Mouse (Mus musculus) adrenal gland, postnatal 25 days (tissue): ENCODE results near the gene Clca3a1. TPM values are rescaled to one million over a fixed set of nuclear protein-coding genes. Genes with fewer than 3 reads are reported as not detected.
A peak's percentile ranks its signal among the peaks of the same experiment; 100 is the strongest.
"Not testable (repeated sequence)": the region's sequence is repeated elsewhere in the genome, so short reads cannot be mapped to it uniquely, and the experiment has no call there.

ENCODE experiments used
- DNase-seq: peaks from one replicate; pipeline ENCODE4 v3.0.0; 2021; ENCODE audit warnings: mixed read lengths
- long read RNA-seq: library from polyadenylated mRNA; stranded (forward); transcript quantifications from one replicate; pipeline ENCODE4 v2.0.0, GENCODE M21; 2021
- total RNA-seq: library from RNA; stranded (reverse); gene quantifications from 2 replicates; pipeline ENCODE4 v1.2.3, GENCODE M21; 2021

The Clca3a1 gene
- 9.2 TPM in 2 replicates for total RNA-seq
- long read RNA-seq, partial matches to known transcripts: 1 of 3 reads
- long read RNA-seq, other reads (novel, unspliced or antisense): 0 of 3 reads

GRCm38 (mm10) chr3:144760592-144761309, at the start of gene Clca3a1:
Clca3a1 (minus strand) TSS chr3:144760977.
- DNase-seq: no peak

- DNase-seq: not testable (repeated sequence)
Observed at GRCm38 (mm10) chr3:144808153-144808925, 47.6 kb upstream of the Clca3a1 start.

GRCm38 (mm10) chr3:144806626-144807025, 45.8 kb upstream of the Clca3a1 start:
- DNase-seq: not testable (repeated sequence)

- DNase-seq: peak; percentile 39
Observed at GRCm38 (mm10) chr3:144801861-144802260, 41.1 kb upstream of the Clca3a1 start.

GRCm38 (mm10) chr3:144785181-144786148, 24.7 kb upstream of the Clca3a1 start:
- DNase-seq: no peak

- no peak for DNase-seq
Observed at GRCm38 (mm10) chr3:144765161-144765560, 4.4 kb upstream of the Clca3a1 start.

GRCm38 (mm10) chr3:144761454-144761853, 677 bp upstream of the Clca3a1 start:
- no peak for DNase-seq

- DNase-seq: no peak
Observed at GRCm38 (mm10) chr3:144759719-144760118, 1.1 kb downstream of the Clca3a1 start.

GRCm38 (mm10) chr3:144756103-144756502, 4.7 kb downstream of the Clca3a1 start:
- peak; percentile 4 for DNase-seq

- DNase-seq: peak; percentile 36
Observed at GRCm38 (mm10) chr3:144753120-144753519, 7.7 kb downstream of the Clca3a1 start.

GRCm38 (mm10) chr3:144749062-144749963, 11.5 kb downstream of the Clca3a1 start:
- not testable (repeated sequence) for DNase-seq

- not testable (repeated sequence) for DNase-seq
Observed at GRCm38 (mm10) chr3:144747706-144748105, 13.1 kb downstream of the Clca3a1 start.

- DNase-seq: not testable (repeated sequence)
Observed at GRCm38 (mm10) chr3:144738396-144738795, 22.4 kb downstream of the Clca3a1 start.

GRCm38 (mm10) chr3:144736831-144737230, 23.9 kb downstream of the Clca3a1 start:
- DNase-seq: peak; percentile 57

GRCm38 (mm10) chr3:144723455-144723854, 37.3 kb downstream of the Clca3a1 start:
- DNase-seq: peak; percentile 50

GRCm38 (mm10) chr3:144722566-144722965, 38.2 kb downstream of the Clca3a1 start:
- not testable (repeated sequence) for DNase-seq

GRCm38 (mm10) chr3:144721860-144722256, 38.9 kb downstream of the Clca3a1 start:
- DNase-seq: no peak

GRCm38 (mm10) chr3:144721077-144721859, 39.5 kb downstream of the Clca3a1 start:
- DNase-seq: no peak

- DNase-seq: peak; percentile 100
Observed at GRCm38 (mm10) chr3:144719901-144720747, 40.7 kb downstream of the Clca3a1 start, which contains the start of gene Sh3glb1. Sh3glb1 (minus strand) TSS chr3:144720335.
